Mouse (Mus musculus) lung, adult 2 months (tissue): ENCODE measurements around the gene Ntn3.

Experiments
- CTCF ChIP-seq: fragments of 200-500 bp; IDR thresholded peaks from 2 replicates; pipeline ENCODE4 v1.5.1; 2011; ENCODE audit warnings: mild to moderate bottlenecking, low read length, control low read depth; ENCODE audit not compliant: insufficient read depth
- POLR2A ChIP-seq: fragments of 200-500 bp; IDR thresholded peaks from 2 replicates; pipeline ENCODE4 v1.6.1; 2011; ENCODE audit warnings: low read depth, mild to moderate bottlenecking, control low read depth, low read length, borderline replicate concordance; ENCODE audit errors: extremely low read depth

- no peak for TF ChIP-seq POLR2A
- TF ChIP-seq CTCF, result no peak
These were observed 54.9 kb downstream of the Ntn3 start for GRCm38 (mm10) chr17:24154463-24154862.
